Mouse (Mus musculus) v-Abl transformed pro-B cells (cell line): ENCODE results near the gene Khsrp.

Experiments
- in situ Hi-C, 2 experiments: fragments of 400-800 bp; cut with MboI; formaldehyde crosslinking; loops; one replicate each; pipeline ENCODE4 v1.15.1; 2025; ENCODE audit not compliant: unreplicated experiment in 2 of 2

The Khsrp gene

DNA sequence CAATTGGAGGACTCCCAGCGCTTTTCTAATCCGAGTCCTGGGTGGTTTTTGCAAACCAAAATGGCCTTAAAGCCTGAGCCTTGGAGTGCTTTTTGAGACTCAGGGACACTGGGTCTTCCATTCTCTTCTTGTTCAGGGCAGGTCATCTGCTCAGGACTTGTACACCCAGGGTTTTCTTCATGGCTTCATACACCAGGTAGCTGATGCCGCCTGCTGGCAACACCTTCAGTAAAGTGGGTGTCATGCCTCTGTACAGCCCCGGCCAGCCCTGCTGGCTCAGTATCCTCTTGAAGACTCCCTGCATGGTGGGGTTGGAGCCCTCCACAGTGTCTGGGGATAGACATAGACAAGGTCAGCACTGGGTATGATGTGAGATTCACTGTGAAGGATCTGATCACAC, 1.5 kb upstream of the Khsrp start:
- in situ Hi-C loops = no loop called here

GRCm38 (mm10) chr17:57031661-57032420, 519 bp upstream of the Khsrp start:
- in situ Hi-C loops = no loop called here

DNA sequence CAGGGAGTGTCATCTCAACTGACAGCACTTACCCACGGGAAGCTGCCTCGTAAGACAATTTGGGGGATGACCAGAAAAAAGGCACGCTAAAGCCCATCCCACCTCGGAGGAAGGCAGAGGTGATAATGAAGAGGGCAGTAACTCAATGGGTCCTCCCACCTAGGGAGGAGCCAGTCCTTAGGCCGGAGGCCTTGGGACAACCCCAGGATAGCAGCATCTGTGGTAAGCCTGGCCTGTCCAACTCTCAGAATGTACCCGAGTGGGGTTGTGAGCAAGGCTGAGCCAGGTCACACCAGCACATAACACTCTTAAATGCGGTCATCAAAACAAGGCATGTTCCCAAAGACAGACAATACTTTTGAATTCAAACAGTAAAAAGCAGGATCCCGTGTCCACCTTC, 1.6 kb downstream of the Khsrp start:
- in situ Hi-C loops = no loop called here

- in situ Hi-C loops = no loop called here
These were observed 3.9 kb downstream of the Khsrp start for GRCm38 (mm10) chr17:57027471-57027870.

DNA sequence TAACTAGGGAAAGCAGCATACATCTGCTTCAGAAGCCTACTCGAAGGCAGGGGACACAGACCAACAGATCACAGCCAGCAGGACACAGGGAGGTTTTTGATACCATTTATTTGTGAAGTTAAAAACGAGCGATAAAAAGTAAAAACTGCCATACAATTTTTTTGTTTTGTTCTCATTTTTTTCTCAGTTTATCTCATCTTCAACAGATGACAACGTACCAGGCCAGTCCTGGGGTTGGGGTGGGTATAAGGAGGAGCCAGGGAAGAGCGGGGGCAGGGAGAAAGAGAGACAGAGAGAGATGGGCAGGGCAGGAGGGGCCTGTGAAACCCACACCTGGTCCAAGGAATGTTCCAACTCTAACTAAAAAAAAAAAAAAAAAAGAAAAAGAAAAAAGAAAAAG, 10.4 kb downstream of the Khsrp start:
- in situ Hi-C loops = no loop called here

DNA sequence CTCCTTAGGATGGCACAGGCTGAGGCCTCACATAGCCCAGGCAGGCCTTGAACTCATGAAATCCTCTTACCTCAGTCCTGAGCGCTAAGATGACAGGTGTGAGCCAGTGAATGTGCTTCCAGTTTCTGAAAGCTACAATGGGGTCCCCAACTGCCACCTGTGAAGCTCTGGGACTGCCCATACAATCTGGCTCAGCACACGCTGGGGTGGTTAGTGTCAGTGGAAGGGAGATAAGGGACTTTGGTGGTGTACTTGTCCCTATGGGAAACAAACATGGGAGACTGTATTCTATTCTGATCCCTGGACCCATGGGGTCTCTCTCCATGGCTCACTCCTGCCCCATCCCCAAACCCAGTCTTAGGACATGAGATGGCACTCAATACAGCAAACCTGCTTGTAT, 11.6 kb downstream of the Khsrp start:
- in situ Hi-C loops = no loop called here

- in situ Hi-C loops = no loop called here
These were observed 19.0 kb downstream of the Khsrp start for GRCm38 (mm10) chr17:57012245-57012795.

DNA sequence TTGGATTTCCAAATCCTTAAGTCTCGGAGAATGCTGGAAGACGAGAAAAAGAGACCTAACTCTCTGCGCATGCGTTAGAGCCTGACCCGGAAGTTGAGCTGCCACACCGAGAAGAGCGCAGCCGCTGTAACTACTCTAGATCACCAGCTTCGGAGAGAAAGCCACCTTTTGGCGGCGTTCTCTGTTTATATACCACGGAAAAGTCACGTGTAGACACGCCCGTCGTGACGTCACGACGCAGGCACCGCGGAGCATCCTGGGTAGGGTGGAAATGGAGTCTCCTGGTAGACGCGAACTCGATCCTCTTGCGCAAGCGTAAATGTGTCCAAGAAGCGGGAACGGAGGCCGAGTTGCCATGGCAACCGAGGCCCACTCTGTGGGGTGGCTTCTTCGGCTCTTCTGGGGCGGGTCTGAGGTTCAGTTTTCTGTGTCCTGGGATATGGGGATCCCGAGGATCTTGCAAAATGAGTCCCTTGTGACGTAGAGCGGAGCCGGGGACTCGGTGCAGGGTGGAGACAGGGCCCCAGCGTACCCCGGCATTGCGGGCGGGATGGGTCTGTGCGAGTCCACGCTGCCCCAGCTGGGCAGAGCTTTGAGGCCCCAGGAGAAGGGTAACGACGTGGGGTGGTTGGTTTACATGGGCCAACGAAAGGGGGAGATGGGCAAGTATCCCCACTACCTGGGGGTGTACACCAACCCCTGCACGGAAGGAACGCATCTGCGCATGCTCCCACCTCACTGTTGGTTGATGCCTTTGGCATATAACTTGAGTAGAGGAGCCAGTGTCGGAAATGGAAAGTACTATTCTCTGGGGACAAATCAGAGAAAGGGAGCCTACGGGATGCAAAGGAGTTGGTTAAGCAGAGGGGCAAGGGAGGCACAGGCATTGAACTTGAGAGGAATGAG, 19.8 kb downstream of the Khsrp start, which contains the start of the genes Gtf2f1 and Gm17949:
Gene Gtf2f1, minus strand, starts transcription at position 53 of the 906 bp plus-strand sequence.
Gene Gm17949, plus strand, starts transcription at position 234 of the 906 bp plus-strand sequence.
- in situ Hi-C loops = no loop called here

DNA sequence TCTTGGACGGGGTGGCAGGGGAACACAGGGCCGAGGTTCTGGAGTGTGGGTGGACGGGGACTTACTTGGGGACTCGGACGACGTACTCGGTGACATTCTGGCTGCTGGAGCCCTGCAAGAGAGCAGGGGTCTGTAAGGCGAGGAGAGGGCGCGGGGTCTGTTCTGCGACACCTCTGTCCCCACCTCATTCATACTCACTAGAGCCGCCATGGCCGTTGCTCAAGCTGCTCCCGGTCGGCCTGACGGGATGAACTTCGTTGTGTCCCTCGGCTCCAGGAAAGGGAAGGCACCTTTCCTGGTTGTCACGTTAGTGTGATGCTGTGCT, 20.4 kb downstream of the Khsrp start:
- in situ Hi-C loops = no loop called here

DNA sequence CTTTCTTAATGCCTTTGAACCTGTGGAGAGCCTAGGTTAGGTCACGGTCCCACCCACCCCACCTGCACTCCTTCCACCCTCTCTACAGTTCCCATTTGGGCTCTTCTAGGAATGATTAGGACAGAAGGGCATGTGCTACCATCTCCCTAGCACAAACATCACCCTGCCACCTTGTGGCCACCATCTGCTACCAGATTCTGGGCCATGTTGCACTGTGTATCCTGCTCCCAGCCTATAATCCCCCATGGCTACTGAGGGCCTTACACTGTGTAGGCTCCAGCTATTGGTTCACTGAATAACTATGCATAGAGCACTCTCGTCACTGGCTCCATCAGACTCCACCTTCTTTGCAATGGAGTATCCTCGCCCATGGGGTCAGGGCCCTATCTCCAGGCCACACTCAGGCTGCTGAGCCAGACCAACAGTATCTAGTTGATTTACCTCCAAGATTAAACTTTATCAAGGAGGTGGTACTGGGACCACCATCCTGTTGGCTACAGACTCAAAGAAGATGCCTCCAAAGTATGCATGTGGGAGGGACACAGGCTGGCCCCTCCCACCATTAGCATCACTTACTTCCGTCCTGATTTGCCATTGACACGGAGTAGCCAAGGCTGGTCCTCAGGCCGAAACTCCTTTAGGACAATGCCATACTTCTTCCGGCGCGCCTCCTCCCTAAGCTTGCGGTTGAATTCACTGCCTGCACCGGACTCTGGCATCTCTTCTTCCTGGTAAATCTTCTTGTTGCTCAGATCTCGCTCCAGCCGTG, 24.0 kb downstream of the Khsrp start:
- in situ Hi-C loops = no loop called here

DNA sequence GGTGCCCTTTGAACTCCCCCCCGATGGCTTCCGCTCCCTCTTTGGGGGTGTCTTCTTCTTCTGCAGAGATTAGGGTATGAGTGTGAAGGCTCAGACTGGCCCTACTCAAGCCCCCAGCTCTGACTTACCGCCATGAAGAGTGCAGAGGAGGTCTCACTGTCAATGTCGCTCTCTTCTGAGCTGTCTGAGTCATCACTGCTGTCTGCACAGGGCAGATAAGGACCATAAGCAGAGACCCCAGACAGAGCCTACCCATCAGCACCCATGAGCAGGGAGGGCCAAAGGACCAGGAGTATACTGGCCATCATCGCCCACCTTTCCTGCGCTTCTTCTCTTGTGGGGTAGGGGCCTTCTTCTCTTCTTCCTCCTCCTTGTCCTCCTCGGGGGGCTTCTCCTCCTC, 27.3 kb downstream of the Khsrp start:
- in situ Hi-C loops = no loop called here

GRCm38 (mm10) chr17:57001228-57001627, 30.1 kb downstream of the Khsrp start:
- in situ Hi-C loops = no loop called here

- in situ Hi-C loops = loop anchor here (5.0 to 25.0 kb wide), 8 partner anchors 77 to 1912 kb away; partner anchors contain the start of genes Gpr108 (in 2 of the 2), Trip10 (in 2 of the 2) and Dennd1c (in 1 of the 2)
These were observed 31.2 kb downstream of the Khsrp start, which contains the start of gene Pspn for GRCm38 (mm10) chr17:56999968-57000609. Pspn (minus strand) TSS chr17:57000018.

GRCm38 (mm10) chr17:56999414-56999813, 31.9 kb downstream of the Khsrp start:
- in situ Hi-C loops = loop anchor here (5.0 to 25.0 kb wide), 8 partner anchors 78 to 1913 kb away; partner anchors contain the start of genes Gpr108 (in 2 of the 2), Trip10 (in 2 of the 2) and Dennd1c (in 1 of the 2)

- in situ Hi-C loops = loop anchor here (5.0 to 25.0 kb wide), 8 partner anchors 80 to 1915 kb away; partner anchors contain the start of genes Gpr108 (in 2 of the 2), Trip10 (in 2 of the 2) and Dennd1c (in 1 of the 2)
These were observed 34.2 kb downstream of the Khsrp start, which contains the start of gene Alkbh7 for GRCm38 (mm10) chr17:56997029-56997667. Alkbh7 (plus strand) TSS chr17:56997339.

DNA sequence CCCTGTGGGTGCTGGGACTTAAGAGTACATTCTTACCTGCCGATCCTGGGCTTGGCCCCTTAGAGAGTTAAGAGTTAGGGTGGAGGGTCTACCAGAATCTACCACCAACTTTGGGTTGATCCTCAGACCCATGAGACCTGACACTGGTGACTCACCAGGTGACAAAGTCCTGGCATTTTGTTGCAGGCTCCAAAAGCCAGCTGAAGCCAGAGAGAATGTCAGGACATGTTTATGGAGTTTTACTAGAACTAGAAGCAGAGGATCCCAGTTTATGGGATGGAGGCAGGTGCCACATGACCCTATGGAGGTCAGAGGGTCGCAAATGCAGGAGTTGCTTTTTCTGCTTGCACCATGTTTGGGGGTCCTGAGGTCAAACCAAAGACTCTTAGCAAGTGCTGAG, 34.8 kb downstream of the Khsrp start:
- in situ Hi-C loops = loop anchor here (5.0 to 25.0 kb wide), 8 partner anchors 81 to 1916 kb away; partner anchors contain the start of genes Gpr108 (in 2 of the 2), Trip10 (in 2 of the 2) and Dennd1c (in 1 of the 2)

- in situ Hi-C loops = loop anchor here (5.0 to 25.0 kb wide), 8 partner anchors 82 to 1917 kb away; partner anchors contain the start of genes Gpr108 (in 2 of the 2), Trip10 (in 2 of the 2) and Dennd1c (in 1 of the 2)
These were observed 36.3 kb downstream of the Khsrp start for GRCm38 (mm10) chr17:56995046-56995445.

DNA sequence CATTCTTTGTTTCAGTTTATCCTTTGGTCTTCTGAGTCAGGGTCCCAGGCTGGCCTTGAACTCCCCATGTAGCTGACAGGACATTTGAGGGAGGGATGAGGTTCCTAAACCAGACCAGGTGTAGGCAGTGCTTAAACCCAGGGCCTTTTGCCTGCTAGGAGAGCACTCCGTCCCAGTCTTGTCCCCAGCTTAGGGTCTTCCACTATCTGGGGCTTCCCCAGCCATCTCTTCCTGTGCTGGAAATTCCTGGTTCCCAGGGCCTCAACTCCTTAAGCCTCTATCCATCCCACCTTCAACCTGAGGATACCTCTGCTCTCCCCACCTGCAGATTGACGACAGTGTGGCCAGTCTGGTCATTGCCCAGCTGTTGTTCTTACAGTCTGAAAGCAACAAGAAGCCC, 40.4 kb downstream of the Khsrp start:
- in situ Hi-C loops = loop anchor here (10.0 to 25.0 kb wide), 2 partner anchors 254 to 1921 kb away; partner anchors contain the start of genes Gpr108 (in 1 of the 2) and Trip10 (in 1 of the 2)
